Mouse (Mus musculus) heart, embryonic 15.5 days (tissue): ENCODE measurements at regions not wholly inside any gene's neighbourhood (a gene's known extent, or its start where the extent isn't known, plus 50 kb on each side); places are given as distances from the start of the nearest gene placed in this dataset.
"Not testable (repeated sequence)": the region's sequence is repeated elsewhere in the genome, so short reads cannot be mapped to it uniquely, and the experiment has no call there.

Experiments
- ATAC-seq: fragments of 200-750 bp; cut with Nextera tagmentation; replicated peaks from 2 replicates; pipeline ENCODE4 v1.8.0; 2017; ENCODE audit warnings: low read depth, moderate TSS enrichment; ENCODE audit not compliant: insufficient number of reproducible peaks, insufficient read depth, low FRiP score
- H3K27ac ChIP-seq: fragments of 300-500 bp; sonication (generic); 2 replicates; pipeline ENCODE4 v1.5.1; 2015; ENCODE audit warnings: mild to moderate bottlenecking, inconsistent platforms
- H3K27me3 ChIP-seq: fragments of 300-500 bp; sonication (generic); 2 replicates; pipeline ENCODE4 v1.6.1; 2015; ENCODE audit warnings: inconsistent platforms
- H3K36me3 ChIP-seq: fragments of 300-500 bp; sonication (generic); 2 replicates; pipeline ENCODE4 v1.6.1; 2015; ENCODE audit warnings: mild to moderate bottlenecking, inconsistent platforms
- H3K4me1 ChIP-seq: fragments of 300-500 bp; sonication (generic); replicated peaks from 2 replicates; pipeline ENCODE4 v1.6.1; 2015; ENCODE audit warnings: inconsistent platforms
- H3K4me2 ChIP-seq: fragments of 300-500 bp; sonication (generic); 2 replicates; pipeline ENCODE4 v1.6.1; 2015; ENCODE audit warnings: inconsistent platforms, mild to moderate bottlenecking, moderate library complexity
- H3K4me3 ChIP-seq: fragments of 300-500 bp; sonication (generic); 2 replicates; pipeline ENCODE4 v1.5.1; 2015; ENCODE audit warnings: mild to moderate bottlenecking, inconsistent platforms
- H3K9ac ChIP-seq: fragments of 300-500 bp; sonication (generic); 2 replicates; pipeline ENCODE4 v1.6.1; 2015; ENCODE audit warnings: mild to moderate bottlenecking, inconsistent platforms
- H3K9me3 ChIP-seq: fragments of 300-500 bp; sonication (generic); replicated peaks from 2 replicates; pipeline ENCODE4 v1.6.1; 2016; ENCODE audit warnings: inconsistent platforms
- WGBS: fragments of 180-500 bp; shearing (Covaris S2); methylation state at CpG from one replicate; pipeline ENCODE4 v1.1.7; 2015; ENCODE audit warnings: mixed read lengths; 5-methylcytosine and 5-hydroxymethylcytosine counted together

GRCm38 (mm10) chr3:79002173-79002848, 284.0 kb downstream of the Rapgef2 start:
- no peak overlapping the region for H3K4me2 ChIP-seq
- WGBS, result 69% methylated on average over 4 of the region's 4 CpGs

GRCm38 (mm10) chr3:79001754-79002153, 284.6 kb downstream of the Rapgef2 start:
- ATAC-seq, result no peak
- no peak overlapping the region for H3K4me2 ChIP-seq

More at GRCm38 (mm10) chr3:79002173-79002848, 284.0 kb downstream of the Rapgef2 start:
- Histone ChIP-seq H3K9me3 (no peaks in the 10 kb centered on the region), H3K27me3 (no peaks in the 10 kb centered on the region), H3K27ac (no peak overlapping the region), H3K4me3 (no peak overlapping the region), H3K4me1 (no peaks in the 10 kb centered on the region), H3K9ac (no peak overlapping the region), H3K36me3 (no peaks in the 10 kb centered on the region)
- no peak for ATAC-seq

GRCm38 (mm10) chr3:79000293-79000692, 286.0 kb downstream of the Rapgef2 start:
- Histone ChIP-seq H3K4me3 (no peak overlapping the region), H3K36me3 (no peaks in the 10 kb centered on the region), H3K4me1 (no peaks in the 10 kb centered on the region), H3K27ac (no peak overlapping the region), H3K9ac (no peak overlapping the region), H3K4me2 (no peak overlapping the region), H3K9me3 (no peaks in the 10 kb centered on the region), H3K27me3 (no peaks in the 10 kb centered on the region)
- WGBS, result 77% methylated on average over 2 of the region's 2 CpGs
- ATAC-seq, result no peak

More at GRCm38 (mm10) chr3:79001754-79002153, 284.6 kb downstream of the Rapgef2 start:
- no peaks in the 10 kb centered on the region for H3K27me3 ChIP-seq
- H3K4me1 ChIP-seq, result no peaks in the 10 kb centered on the region
- H3K9ac ChIP-seq, result no peak overlapping the region
- H3K4me3 ChIP-seq, result no peak overlapping the region
- WGBS, result 75% methylated on average over 4 of the region's 4 CpGs
- H3K36me3 ChIP-seq, result no peaks in the 10 kb centered on the region
- H3K27ac ChIP-seq, result no peak overlapping the region
- H3K9me3 ChIP-seq, result no peaks in the 10 kb centered on the region

- whole genome bisulfite sequencing, result 77% methylated on average over 3 of the region's 3 CpGs
- no peak for ATAC-seq
- no peaks in the 10 kb centered on the region for H3K36me3 ChIP-seq
- H3K4me3 ChIP-seq, result no peak overlapping the region
- H3K27me3 ChIP-seq, result no peaks in the 10 kb centered on the region
- no peak overlapping the region for H3K4me2 ChIP-seq
- no peak overlapping the region for H3K27ac ChIP-seq
- H3K9ac ChIP-seq, result no peak overlapping the region
- H3K4me1 ChIP-seq, result no peaks in the 10 kb centered on the region
- no peaks in the 10 kb centered on the region for H3K9me3 ChIP-seq
Measured at GRCm38 (mm10) chr3:78999803-79000202, 286.5 kb downstream of the Rapgef2 start.

- H3K27ac ChIP-seq, result no peak overlapping the region
- ATAC-seq, result 0 out of 2 replicates have a peak, but pooled peaks have one; percentile 18
- 66% methylated on average over 2 of the region's 2 CpGs for WGBS
Measured at GRCm38 (mm10) chr3:78988120-78988519, 298.2 kb downstream of the Rapgef2 start.

GRCm38 (mm10) chr3:78986726-78987125, 299.6 kb downstream of the Rapgef2 start:
- Histone ChIP-seq H3K9ac (no peak overlapping the region), H3K4me1 (peaks cover 11% of the 10 kb centered on the region), H3K4me2 (no peak overlapping the region), H3K27me3 (no peaks in the 10 kb centered on the region), H3K4me3 (no peak overlapping the region), H3K36me3 (no peaks in the 10 kb centered on the region), H3K27ac (no peak overlapping the region), H3K9me3 (no peaks in the 10 kb centered on the region)
- WGBS, result 70% methylated on average over 7 of the region's 7 CpGs
- no peak for ATAC-seq

More at GRCm38 (mm10) chr3:78988120-78988519, 298.2 kb downstream of the Rapgef2 start:
- Histone ChIP-seq H3K9me3 (no peaks in the 10 kb centered on the region), H3K4me2 (no peak overlapping the region), H3K4me1 (peaks cover 11% of the 10 kb centered on the region), H3K4me3 (no peak overlapping the region), H3K36me3 (no peaks in the 10 kb centered on the region), H3K9ac (no peak overlapping the region), H3K27me3 (no peaks in the 10 kb centered on the region)

- Histone ChIP-seq H3K9me3 (no peaks in the 10 kb centered on the region), H3K4me1 (0 out of 2 replicates have a peak, but pooled peaks cover 2% of the 10 kb centered on the region), H3K4me2 (no peak overlapping the region), H3K4me3 (no peak overlapping the region), H3K36me3 (no peaks in the 10 kb centered on the region), H3K9ac (no peak overlapping the region), H3K27ac (no peak overlapping the region), H3K27me3 (no peaks in the 10 kb centered on the region)
- ATAC-seq, result no peak
- WGBS, result 89% methylated on average over 3 of the region's 3 CpGs
Measured at GRCm38 (mm10) chr3:78981057-78981456, 305.3 kb downstream of the Rapgef2 start.

GRCm38 (mm10) chr3:78978781-78979180, 307.5 kb downstream of the Rapgef2 start:
- no peak overlapping the region for H3K4me2 ChIP-seq
- H3K4me3 ChIP-seq, result no peak overlapping the region
- no peak overlapping the region for H3K27ac ChIP-seq
- H3K9ac ChIP-seq, result no peak overlapping the region
- H3K4me1 ChIP-seq, result no peaks in the 10 kb centered on the region
- H3K36me3 ChIP-seq, result no peaks in the 10 kb centered on the region
- H3K27me3 ChIP-seq, result no peaks in the 10 kb centered on the region
- no peak for ATAC-seq
- WGBS, result 80% methylated on average over 4 of the region's 4 CpGs
- no peaks in the 10 kb centered on the region for H3K9me3 ChIP-seq

GRCm38 (mm10) chr3:78966683-78967549, 319.4 kb downstream of the Rapgef2 start:
- Histone ChIP-seq H3K4me3 (peak overlapping the region; percentile 52), H3K4me2 (peak overlapping the region; percentile 68), H3K9ac (peak overlapping the region; percentile 60)
- H3K27me3 ChIP-seq, H3K36me3 ChIP-seq, H3K9me3 ChIP-seq, H3K4me1 ChIP-seq, H3K27ac ChIP-seq: not testable (repeated sequence)
- ATAC-seq, result peak; percentile 85
- WGBS, result 4% methylated on average over 53 of the region's 57 CpGs

GRCm38 (mm10) chr3:78964231-78964858, 322.0 kb downstream of the Rapgef2 start:
- no peak for ATAC-seq
- Histone ChIP-seq H3K36me3 (no peaks in the 10 kb centered on the region), H3K4me1 (0 out of 2 replicates have a peak, but pooled peaks cover 4% of the 10 kb centered on the region), H3K4me2 (no peak overlapping the region), H3K9ac (no peak overlapping the region), H3K4me3 (no peak overlapping the region), H3K27me3 (no peaks in the 10 kb centered on the region), H3K27ac (no peak overlapping the region), H3K9me3 (no peaks in the 10 kb centered on the region)
- 80% methylated on average over 8 of the region's 9 CpGs for WGBS

GRCm38 (mm10) chr3:78958781-78959180, 327.5 kb downstream of the Rapgef2 start:
- Histone ChIP-seq H3K9ac (no peak overlapping the region), H3K4me2 (no peak overlapping the region), H3K4me3 (no peak overlapping the region), H3K36me3 (no peaks in the 10 kb centered on the region), H3K27ac (no peak overlapping the region), H3K4me1 (0 out of 2 replicates have a peak, but pooled peaks cover 6% of the 10 kb centered on the region), H3K9me3 (no peaks in the 10 kb centered on the region), H3K27me3 (peaks cover 4% of the 10 kb centered on the region; the same call in 1 of the 2 replicates)
- WGBS, result 21% methylated on average over 1 of the region's 1 CpGs
- ATAC-seq, result no peak
